Mouse (Mus musculus) E14TG2a.4 (cell line): Measurements from ENCODE around the gene Nckap5.

Source experiments
- CTCF ChIP-seq: conservative IDR thresholded peaks from 2 replicates; pipeline ENCODE4 v1.5.1; 2014; ENCODE audit warnings: low read length
- POU5F1 ChIP-seq: IDR thresholded peaks from 2 replicates; pipeline ENCODE4 v1.6.1; 2014; ENCODE audit warnings: low read length, borderline replicate concordance

GRCm38 (mm10) chr1:126565151-126565725, 265.4 kb downstream of the Nckap5 start:
- TF ChIP-seq POU5F1 = no peak
- TF ChIP-seq CTCF = no peak
